Mouse (Mus musculus) heart, embryonic 12.5 days (tissue): Measurements from ENCODE around the gene Cenpp. TPM values are rescaled to one million over a fixed set of nuclear protein-coding genes. Genes with fewer than 3 reads are reported as not detected.

Experiments
- ATAC-seq: fragments of 200-750 bp; cut with Nextera tagmentation; 2 replicates; pipeline ENCODE4 v1.8.0; 2017; ENCODE audit warnings: moderate TSS enrichment, moderate library complexity; ENCODE audit not compliant: insufficient number of reproducible peaks, low FRiP score
- H3K27ac ChIP-seq: fragments of 300-500 bp; sonication (generic); 2 replicates; pipeline ENCODE4 v1.5.1; 2016; ENCODE audit warnings: mild to moderate bottlenecking, moderate library complexity; ENCODE audit not compliant: poor library complexity, severe bottlenecking
- H3K27me3 ChIP-seq: fragments of 300-500 bp; sonication (generic); replicated peaks from 2 replicates; pipeline ENCODE4 v1.6.1; 2016; ENCODE audit warnings: mild to moderate bottlenecking, moderate library complexity
- H3K36me3 ChIP-seq: fragments of 300-500 bp; sonication (generic); 2 replicates; pipeline ENCODE4 v1.6.1; 2016; ENCODE audit warnings: mild to moderate bottlenecking, moderate library complexity
- H3K4me1 ChIP-seq: fragments of 300-500 bp; sonication (generic); replicated peaks from 2 replicates; pipeline ENCODE4 v1.6.1; 2016; ENCODE audit warnings: mild to moderate bottlenecking
- H3K4me2 ChIP-seq: fragments of 300-500 bp; sonication (generic); 2 replicates; pipeline ENCODE4 v1.6.1; 2016; ENCODE audit warnings: mild to moderate bottlenecking, moderate library complexity
- H3K4me3 ChIP-seq: fragments of 300-500 bp; sonication (generic); 2 replicates; pipeline ENCODE4 v1.5.1; 2016; ENCODE audit warnings: mild to moderate bottlenecking
- H3K9ac ChIP-seq: fragments of 300-500 bp; sonication (generic); 2 replicates; pipeline ENCODE4 v1.6.1; 2016; ENCODE audit warnings: mild to moderate bottlenecking, moderate library complexity
- H3K9me3 ChIP-seq: fragments of 300-500 bp; sonication (generic); replicated peaks from 2 replicates; pipeline ENCODE4 v1.6.1; 2016; ENCODE audit warnings: mild to moderate bottlenecking, moderate library complexity
- WGBS: fragments of 180-500 bp; shearing (Covaris S2); methylation state at CpG from one replicate; pipeline ENCODE4 v1.1.7; 2016; 5-methylcytosine and 5-hydroxymethylcytosine counted together
- polyA plus RNA-seq: library from polyadenylated mRNA; unstranded; fragments of >200 nt; fragmentation: Nextera tagmentation; extraction: Ambion mirVana; gene quantifications from 2 replicates; pipeline ENCODE4 v1.2.1, GENCODE M21; 2016

Gene Cenpp
- polyA plus RNA-seq, 1 experiment from 2014 or later = 26.4 TPM

DNA sequence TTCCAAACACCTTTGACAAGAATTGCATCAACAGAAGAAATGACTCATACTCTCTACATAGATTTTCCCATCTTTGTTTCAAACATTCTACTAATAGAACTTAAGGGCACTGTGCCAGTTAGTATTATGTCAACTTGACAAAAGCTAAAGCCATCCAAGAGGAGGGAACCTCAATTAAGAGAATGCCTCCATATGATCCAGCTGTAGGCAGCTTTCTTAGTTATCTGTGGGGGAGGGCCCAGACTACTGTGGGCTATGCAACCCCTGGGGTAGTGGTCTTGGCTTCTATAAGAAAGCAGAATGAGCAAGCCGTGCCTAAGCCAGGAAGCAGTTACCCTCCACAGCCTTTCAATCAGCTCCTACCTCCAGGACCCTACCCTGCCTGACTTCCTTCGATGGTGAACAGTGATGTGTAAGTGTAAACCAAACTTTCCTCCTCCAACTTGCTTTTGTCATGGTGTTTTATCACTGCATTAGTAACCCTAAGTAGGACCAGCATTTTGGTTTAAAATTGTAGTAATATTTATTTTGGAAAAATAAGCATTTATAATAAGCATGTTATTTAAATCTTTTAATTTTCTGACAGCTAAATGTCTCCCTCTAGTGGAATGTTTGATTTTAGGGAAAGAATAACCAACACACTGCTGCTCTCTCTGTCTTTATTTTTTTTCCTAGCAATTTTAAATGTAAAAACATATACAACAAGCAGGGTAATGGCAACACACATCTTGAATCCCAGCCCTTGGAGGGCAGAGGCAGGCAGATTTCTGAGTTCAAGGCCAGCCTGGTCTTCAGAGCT is 7.7 kb downstream of the Cenpp start:
- WGBS = 68% methylated on average over 2 of the region's 2 CpGs
- Histone ChIP-seq H3K4me1 (no peaks in the 10 kb centered on the region; the same call in 1 of the 2 replicates), H3K4me2 (no peak overlapping the region), H3K36me3 (peaks cover 3% of the 10 kb centered on the region; the same call in 1 of the 2 replicates), H3K27ac (peak overlapping the region; percentile 44; the same call in 1 of the 2 replicates), H3K9me3 (no peaks in the 10 kb centered on the region), H3K4me3 (no peak overlapping the region), H3K27me3 (no peaks in the 10 kb centered on the region), H3K9ac (no peak overlapping the region)
- ATAC-seq = no peak

GRCm38 (mm10) chr13:49643669-49644362 is 8.8 kb downstream of the Cenpp start:
- Histone ChIP-seq H3K4me2 (no peak overlapping the region), H3K4me1 (no peaks in the 10 kb centered on the region; the same call in 1 of the 2 replicates), H3K4me3 (no peak overlapping the region), H3K36me3 (peaks cover 7% of the 10 kb centered on the region; the same call in 1 of the 2 replicates), H3K27ac (no peak overlapping the region), H3K9me3 (no peaks in the 10 kb centered on the region), H3K27me3 (no peaks in the 10 kb centered on the region), H3K9ac (no peak overlapping the region)
- no peak for ATAC-seq

- Histone ChIP-seq H3K4me1 (no peaks in the 10 kb centered on the region; the same call in 1 of the 2 replicates), H3K27ac (no peak overlapping the region), H3K36me3 (peaks cover 9% of the 10 kb centered on the region), H3K4me2 (no peak overlapping the region), H3K9me3 (no peaks in the 10 kb centered on the region), H3K27me3 (no peaks in the 10 kb centered on the region), H3K4me3 (no peak overlapping the region), H3K9ac (no peak overlapping the region)
- WGBS = 70% methylated on average over 6 of the region's 6 CpGs
- no peak for ATAC-seq
These were observed 9.9 kb downstream of the Cenpp start for GRCm38 (mm10) chr13:49642650-49643049.

DNA sequence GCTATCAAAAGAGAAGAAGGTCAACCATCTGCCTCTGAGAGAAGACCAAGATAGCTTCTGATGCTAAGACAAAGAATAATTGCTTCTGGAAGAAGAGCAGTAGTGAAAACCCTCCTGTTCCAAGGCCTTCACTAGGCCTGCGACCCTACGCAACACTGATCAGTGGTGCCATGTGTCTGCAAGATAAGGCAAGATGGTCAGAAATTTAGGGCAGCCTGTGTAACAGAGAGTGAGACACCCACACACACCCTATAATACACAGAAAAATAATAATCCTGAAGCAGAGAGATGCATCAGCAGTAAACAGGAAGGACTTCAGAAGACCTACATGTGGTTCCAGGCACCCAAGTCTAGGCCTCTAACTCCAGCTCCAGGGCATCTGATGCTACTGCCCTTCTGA is 12.6 kb downstream of the Cenpp start:
- no peak for ATAC-seq
- Histone ChIP-seq H3K4me1 (no peaks in the 10 kb centered on the region; the same call in 1 of the 2 replicates), H3K27ac (no peak overlapping the region), H3K4me2 (no peak overlapping the region), H3K4me3 (no peak overlapping the region), H3K9me3 (no peaks in the 10 kb centered on the region), H3K36me3 (peaks cover 13% of the 10 kb centered on the region), H3K27me3 (no peaks in the 10 kb centered on the region), H3K9ac (no peak overlapping the region)
- 94% methylated on average over 2 of the region's 2 CpGs for WGBS

DNA sequence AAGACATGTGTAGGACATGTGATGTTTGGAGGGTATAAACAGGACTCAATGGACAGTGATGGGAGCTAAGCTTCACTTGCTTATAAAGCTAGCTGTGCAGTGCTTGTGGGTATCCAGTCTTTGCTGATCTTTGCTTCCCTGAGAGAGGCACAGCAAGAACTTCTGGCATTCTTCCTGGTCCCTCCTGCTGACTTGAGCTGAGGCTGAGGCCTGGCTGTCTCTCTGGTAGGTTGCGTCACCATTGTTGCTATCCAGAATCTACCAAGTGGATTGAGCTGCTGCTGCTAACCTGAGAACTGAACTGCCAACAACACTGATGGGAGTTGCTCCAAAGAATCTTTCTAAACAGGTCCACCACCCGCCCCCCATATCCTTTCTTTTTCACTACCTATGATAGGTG is 23.5 kb downstream of the Cenpp start:
- Histone ChIP-seq H3K27ac (no peak overlapping the region), H3K9ac (no peak overlapping the region), H3K4me2 (no peak overlapping the region), H3K9me3 (no peaks in the 10 kb centered on the region), H3K27me3 (no peaks in the 10 kb centered on the region), H3K4me3 (no peak overlapping the region), H3K4me1 (no peaks in the 10 kb centered on the region), H3K36me3 (no peaks in the 10 kb centered on the region)
- no peak for ATAC-seq
- WGBS = 80% methylated on average over 2 of the region's 2 CpGs

DNA sequence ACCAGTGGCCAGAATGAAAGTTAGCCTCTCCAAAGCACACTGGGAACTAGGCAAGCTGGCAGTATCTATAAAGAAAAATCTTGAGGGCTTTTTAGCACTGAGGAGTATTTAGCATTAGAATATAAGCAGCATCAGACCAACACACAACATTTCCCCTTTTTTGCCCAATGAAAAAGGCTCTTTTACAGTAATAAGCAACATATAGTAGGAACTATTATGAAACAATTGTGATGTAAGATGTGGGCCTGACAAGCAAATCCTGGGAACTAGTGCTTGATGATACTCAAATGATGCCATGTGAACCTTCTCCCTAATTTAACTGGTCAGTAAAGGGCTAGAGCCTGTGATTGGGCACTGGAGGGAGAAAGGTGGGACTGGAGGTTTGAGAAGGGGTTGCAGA is 24.4 kb downstream of the Cenpp start:
- no peak for ATAC-seq
- Histone ChIP-seq H3K4me1 (no peaks in the 10 kb centered on the region), H3K27me3 (no peaks in the 10 kb centered on the region), H3K4me3 (no peak overlapping the region), H3K36me3 (no peaks in the 10 kb centered on the region), H3K9ac (no peak overlapping the region), H3K4me2 (no peak overlapping the region), H3K9me3 (no peaks in the 10 kb centered on the region), H3K27ac (no peak overlapping the region)

DNA sequence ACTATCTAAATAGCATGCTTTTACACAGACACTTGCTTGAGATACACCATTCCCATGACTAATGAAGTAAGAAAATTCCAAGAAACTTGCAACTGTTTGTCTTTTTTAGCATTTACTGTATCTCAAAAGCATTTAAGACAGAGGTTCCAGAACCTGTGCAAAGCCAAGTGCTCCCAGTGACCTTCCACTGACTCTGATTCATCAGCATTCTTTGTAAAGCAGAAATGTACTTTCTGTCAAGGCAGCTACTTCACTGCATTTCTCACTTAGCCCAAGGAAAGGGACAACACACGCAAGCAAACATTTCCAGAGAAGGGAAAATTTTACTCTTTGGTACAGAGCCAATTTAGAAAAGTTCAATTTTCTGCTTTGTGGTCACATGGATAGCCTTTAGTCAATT is 29.4 kb downstream of the Cenpp start:
- Histone ChIP-seq H3K9me3 (no peaks in the 10 kb centered on the region), H3K4me1 (no peaks in the 10 kb centered on the region), H3K27me3 (no peaks in the 10 kb centered on the region), H3K4me2 (no peak overlapping the region), H3K36me3 (no peaks in the 10 kb centered on the region), H3K4me3 (no peak overlapping the region), H3K27ac (no peak overlapping the region), H3K9ac (no peak overlapping the region)
- no peak for ATAC-seq
- WGBS = 76% methylated on average over 1 of the region's 1 CpGs

DNA sequence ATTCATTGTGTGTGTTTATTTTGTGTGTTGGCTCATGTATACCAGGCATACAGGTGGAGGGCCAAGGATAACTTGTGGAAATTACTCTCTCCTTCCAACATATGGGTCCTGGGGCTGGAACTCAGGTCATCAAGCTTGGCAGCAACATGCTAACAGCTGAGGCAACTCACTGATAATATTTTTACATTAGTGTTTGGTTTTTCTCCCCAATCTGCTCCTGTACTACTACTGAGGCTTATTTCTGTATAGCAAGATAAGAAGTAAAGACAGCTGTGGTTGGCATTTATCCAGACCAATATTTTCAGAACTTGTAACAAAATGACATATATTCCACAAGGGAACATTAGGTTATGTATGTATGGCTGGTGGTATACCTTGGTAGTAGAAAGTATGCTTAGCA is 34.2 kb downstream of the Cenpp start:
- H3K36me3 ChIP-seq = no peaks in the 10 kb centered on the region
- H3K27ac ChIP-seq = no peak overlapping the region
- ATAC-seq = no peak
- H3K4me3 ChIP-seq = no peak overlapping the region
- no peak overlapping the region for H3K9ac ChIP-seq
- no peaks in the 10 kb centered on the region for H3K27me3 ChIP-seq
- no peaks in the 10 kb centered on the region for H3K9me3 ChIP-seq
- no peaks in the 10 kb centered on the region for H3K4me1 ChIP-seq
- no peak overlapping the region for H3K4me2 ChIP-seq

- Histone ChIP-seq H3K36me3 (no peaks in the 10 kb centered on the region), H3K4me3 (no peak overlapping the region), H3K27ac (no peak overlapping the region), H3K4me2 (no peak overlapping the region), H3K27me3 (no peaks in the 10 kb centered on the region), H3K9ac (no peak overlapping the region), H3K9me3 (no peaks in the 10 kb centered on the region), H3K4me1 (no peaks in the 10 kb centered on the region)
- no peak for ATAC-seq
- WGBS = 73% methylated on average over 3 of the region's 3 CpGs
These were observed 35.6 kb downstream of the Cenpp start for GRCm38 (mm10) chr13:49617021-49617420.

GRCm38 (mm10) chr13:49608589-49609322 is 43.8 kb downstream of the Cenpp start:
- Histone ChIP-seq H3K4me3 (no peak overlapping the region), H3K4me2 (no peak overlapping the region), H3K36me3 (no peaks in the 10 kb centered on the region), H3K27me3 (no peaks in the 10 kb centered on the region), H3K9me3 (no peaks in the 10 kb centered on the region), H3K4me1 (no peaks in the 10 kb centered on the region), H3K9ac (no peak overlapping the region), H3K27ac (no peak overlapping the region)
- WGBS = 67% methylated on average over 4 of the region's 4 CpGs
- ATAC-seq = no peak

GRCm38 (mm10) chr13:49607714-49608113 is 44.9 kb downstream of the Cenpp start, which contains the start of gene Ogn:
Ogn (plus strand) TSS chr13:49608046.
- WGBS = 52% methylated on average over 4 of the region's 4 CpGs
- Histone ChIP-seq H3K27me3 (no peaks in the 10 kb centered on the region), H3K4me3 (no peak within 1 kb of the TSS), H3K27ac (no peak within 1 kb of the TSS), H3K4me2 (no peak within 1 kb of the TSS), H3K36me3 (no peaks in the 10 kb centered on the region), H3K4me1 (no peaks in the 10 kb centered on the region), H3K9ac (no peak within 1 kb of the TSS), H3K9me3 (no peaks in the 10 kb centered on the region)
- ATAC-seq = no peak
